Mouse (Mus musculus): Measurements from ENCODE around the gene Adarb2. TPM values are rescaled to one million over a fixed set of nuclear protein-coding genes. Genes with fewer than 3 reads are reported as not detected.

Gene Adarb2
- polyA plus RNA-seq, 1 experiment from 2014 or later: 0.15 TPM

DNA sequence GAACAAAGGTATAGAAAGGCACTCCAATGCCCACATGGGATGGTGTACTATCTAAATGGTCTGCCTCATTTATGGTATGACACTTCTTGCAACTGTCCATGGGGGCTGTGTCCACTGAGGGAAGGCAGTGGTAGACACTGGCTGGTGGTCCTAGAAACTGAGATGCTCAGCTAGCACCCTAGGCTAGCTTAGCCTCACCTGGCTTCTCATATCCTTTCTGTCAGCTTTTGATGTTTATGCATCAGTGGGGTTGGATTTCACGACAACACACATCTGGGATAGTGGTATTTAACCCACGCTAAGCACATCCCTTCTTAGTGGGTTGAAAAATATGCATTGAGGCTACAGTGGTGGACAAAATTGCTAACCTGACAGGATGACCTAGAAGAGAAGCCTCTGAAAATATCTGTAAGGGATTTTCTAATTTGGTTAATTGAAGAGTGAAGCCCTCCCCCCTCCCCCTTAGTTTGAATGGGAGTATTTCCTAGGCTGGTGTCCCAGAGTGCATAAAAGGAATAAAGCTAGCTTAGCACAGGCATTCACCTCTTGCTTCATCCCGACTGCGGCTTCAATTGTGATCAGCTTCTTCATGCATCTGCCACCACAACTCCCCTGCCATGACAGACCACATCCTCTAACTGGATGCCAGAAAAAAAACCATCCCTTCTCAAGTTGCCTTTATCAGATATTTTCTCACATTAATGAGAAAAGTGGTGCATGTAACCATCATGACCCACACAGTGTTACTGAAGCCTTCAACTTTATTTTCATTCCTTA is 197.8 kb downstream of the Adarb2 start:
- H3K4me2 ChIP-seq (ENCODE audit: low read length): no peak overlapping the region
- no peak overlapping the region for H3K9ac ChIP-seq (ENCODE audit: low read length)
- no peak overlapping the region for H3K4me3 ChIP-seq (ENCODE audit: control insufficient read depth in 1 of 2, insufficient read depth in 1 of 2, low read depth in 1 of 2, low read length in 2 of 2)
- no peak for ATAC-seq (ENCODE audit: insufficient number of reproducible peaks, insufficient read depth, low FRiP score, low read depth)
- 82% methylated on average over 4 of the region's 4 CpGs for WGBS
- H3K36me3 ChIP-seq (ENCODE audit: control insufficient read depth, insufficient read depth, low read length): no peaks in the 10 kb centered on the region
- H3K9me3 ChIP-seq (ENCODE audit: control insufficient read depth, low read length): no peaks in the 10 kb centered on the region
- no peaks in the 10 kb centered on the region; a peak in 1 of 4 replicates for H3K4me1 ChIP-seq (ENCODE audit: control insufficient read depth in 2 of 2, insufficient read depth in 2 of 2, low read length in 2 of 2)
- H3K27me3 ChIP-seq (ENCODE audit: control insufficient read depth, insufficient read depth, low read length): no peaks in the 10 kb centered on the region
- no peak overlapping the region for H3K27ac ChIP-seq (replicated peaks in 1 of 2; ENCODE audit: control insufficient read depth in 1 of 2, insufficient read depth in 1 of 2, low read depth in 2 of 2, low read length in 2 of 2)

DNA sequence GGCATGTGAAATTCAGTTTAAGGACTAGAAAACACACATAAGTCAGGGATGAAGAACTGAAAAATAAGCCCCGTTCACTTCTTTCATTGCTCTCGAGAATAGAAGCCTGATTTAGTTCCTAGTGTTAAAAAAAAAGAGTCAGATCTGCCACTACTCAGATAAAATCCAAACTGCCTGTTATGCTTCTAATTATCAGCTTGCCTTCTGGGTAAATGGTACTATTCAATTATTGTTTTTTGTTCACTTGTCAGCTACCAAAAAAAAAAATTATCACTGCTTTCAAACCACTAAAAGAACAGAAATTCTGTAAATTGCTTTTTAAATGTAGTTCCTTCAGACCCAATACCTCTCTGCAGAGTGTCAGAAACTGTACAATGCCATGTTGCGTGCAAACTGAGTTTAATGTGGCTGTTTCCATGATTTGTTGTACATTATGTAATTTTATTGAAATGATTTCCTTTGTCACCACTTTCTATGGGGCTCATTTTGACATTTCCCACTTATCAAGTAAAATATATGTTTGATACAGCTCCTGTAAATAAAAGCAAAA is 199.7 kb downstream of the Adarb2 start:
- no peaks in the 10 kb centered on the region for H3K9me3 ChIP-seq (ENCODE audit: control insufficient read depth, low read length)
- no peak overlapping the region for H3K27ac ChIP-seq (replicated peaks in 1 of 2; ENCODE audit: control insufficient read depth in 1 of 2, insufficient read depth in 1 of 2, low read depth in 2 of 2, low read length in 2 of 2)
- WGBS: 66% methylated on average over 3 of the region's 3 CpGs
- no peak overlapping the region for H3K9ac ChIP-seq (ENCODE audit: low read length)
- H3K4me3 ChIP-seq (ENCODE audit: control insufficient read depth in 1 of 2, insufficient read depth in 1 of 2, low read depth in 1 of 2, low read length in 2 of 2): no peak overlapping the region
- no peak overlapping the region for H3K4me2 ChIP-seq (ENCODE audit: low read length)
- H3K4me1 ChIP-seq (ENCODE audit: control insufficient read depth in 2 of 2, insufficient read depth in 2 of 2, low read length in 2 of 2): no peaks in the 10 kb centered on the region; a peak in 1 of 4 replicates
- no peaks in the 10 kb centered on the region for H3K27me3 ChIP-seq (ENCODE audit: control insufficient read depth, insufficient read depth, low read length)
- no peak for ATAC-seq (ENCODE audit: insufficient number of reproducible peaks, insufficient read depth, low FRiP score, low read depth)
- H3K36me3 ChIP-seq (ENCODE audit: control insufficient read depth, insufficient read depth, low read length): no peaks in the 10 kb centered on the region

DNA sequence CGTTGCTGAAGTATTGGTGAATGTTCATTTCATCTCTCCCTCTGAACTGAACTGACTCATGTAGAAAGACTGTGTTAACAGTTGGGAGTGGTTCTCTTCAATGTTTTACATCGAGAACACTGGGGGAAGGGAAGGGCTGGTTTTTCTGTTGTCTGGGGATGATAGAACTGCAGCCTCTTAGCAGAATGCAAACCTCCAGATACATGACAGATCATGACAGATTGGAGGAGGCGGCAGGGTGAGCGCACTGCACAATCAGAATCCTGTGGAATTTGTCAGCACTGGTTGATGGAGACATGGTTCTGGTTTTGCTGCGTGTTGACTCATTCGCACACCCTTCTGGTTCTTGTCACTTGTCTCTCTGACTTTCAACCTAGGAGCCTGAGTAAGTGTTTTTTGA is 203.4 kb downstream of the Adarb2 start:
- Histone ChIP-seq H3K9ac (ENCODE audit: low read length) (no peak overlapping the region), H3K27ac (replicated peaks in 1 of 2; ENCODE audit: control insufficient read depth in 1 of 2, insufficient read depth in 1 of 2, low read depth in 2 of 2, low read length in 2 of 2) (no peak overlapping the region), H3K9me3 (ENCODE audit: control insufficient read depth, low read length) (no peaks in the 10 kb centered on the region), H3K27me3 (ENCODE audit: control insufficient read depth, insufficient read depth, low read length) (no peaks in the 10 kb centered on the region), H3K4me1 (ENCODE audit: control insufficient read depth in 2 of 2, insufficient read depth in 2 of 2, low read length in 2 of 2) (no peaks in the 10 kb centered on the region; a peak in 1 of 4 replicates), H3K4me2 (ENCODE audit: low read length) (no peak overlapping the region), H3K4me3 (ENCODE audit: control insufficient read depth in 1 of 2, insufficient read depth in 1 of 2, low read depth in 1 of 2, low read length in 2 of 2) (no peak overlapping the region), H3K36me3 (ENCODE audit: control insufficient read depth, insufficient read depth, low read length) (no peaks in the 10 kb centered on the region)
- no peak for ATAC-seq (ENCODE audit: insufficient number of reproducible peaks, insufficient read depth, low FRiP score, low read depth)
- 14% methylated on average over 6 of the region's 6 CpGs for WGBS

DNA sequence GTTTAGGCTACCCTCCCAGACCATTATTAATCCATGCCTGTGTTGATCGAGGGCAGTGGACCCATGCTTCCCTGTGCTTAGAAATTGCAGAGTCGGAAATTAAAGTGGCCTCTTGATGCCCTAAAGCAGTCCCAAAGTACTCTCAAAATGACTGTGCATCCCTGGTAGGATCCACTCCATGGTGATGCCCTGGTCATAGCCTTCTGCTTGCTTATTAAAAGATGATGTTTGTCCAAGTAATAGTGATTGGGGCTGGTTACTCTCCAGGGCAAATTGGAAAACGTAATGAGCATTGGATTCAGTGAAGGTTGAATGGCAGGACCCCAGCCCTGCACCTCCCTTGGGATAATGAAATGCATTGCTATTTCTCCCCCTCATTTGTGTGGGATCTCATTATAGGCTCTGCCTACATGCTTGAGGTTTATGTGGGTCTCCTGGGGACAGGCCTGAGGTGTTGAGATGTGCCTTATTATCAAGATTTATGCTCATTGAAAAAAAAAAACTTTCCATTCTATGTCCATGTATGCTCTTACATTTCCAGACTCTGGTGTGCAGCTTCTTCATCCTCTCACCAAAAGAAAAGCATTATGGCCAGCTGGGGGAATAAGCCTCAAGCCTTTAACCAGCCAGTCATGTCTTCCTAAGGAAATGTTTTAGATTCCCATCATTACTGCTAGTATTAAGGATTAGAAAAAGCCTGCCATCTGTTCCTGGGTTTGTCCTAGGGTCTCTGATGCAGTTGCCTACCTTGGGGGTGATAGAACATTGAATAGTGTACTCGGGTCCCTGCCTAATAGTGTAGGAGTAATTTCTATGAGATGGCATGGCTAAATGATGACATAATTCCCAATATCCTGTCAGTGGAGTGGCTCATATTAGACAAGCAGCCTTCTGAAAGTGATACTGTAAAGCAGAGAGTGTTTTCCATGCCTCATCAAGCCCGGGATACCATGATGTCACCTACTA is 208.0 kb downstream of the Adarb2 start:
- Histone ChIP-seq H3K4me2 (ENCODE audit: low read length) (no peak overlapping the region), H3K4me1 (ENCODE audit: control insufficient read depth in 2 of 2, insufficient read depth in 2 of 2, low read length in 2 of 2) (no peaks in the 10 kb centered on the region; a peak in 1 of 4 replicates), H3K4me3 (ENCODE audit: control insufficient read depth in 1 of 2, insufficient read depth in 1 of 2, low read depth in 1 of 2, low read length in 2 of 2) (no peak overlapping the region), H3K27ac (replicated peaks in 1 of 2; ENCODE audit: control insufficient read depth in 1 of 2, insufficient read depth in 1 of 2, low read depth in 2 of 2, low read length in 2 of 2) (no peak overlapping the region), H3K9me3 (ENCODE audit: control insufficient read depth, low read length) (no peaks in the 10 kb centered on the region), H3K36me3 (ENCODE audit: control insufficient read depth, insufficient read depth, low read length) (no peaks in the 10 kb centered on the region), H3K9ac (ENCODE audit: low read length) (no peak overlapping the region), H3K27me3 (ENCODE audit: control insufficient read depth, insufficient read depth, low read length) (no peaks in the 10 kb centered on the region)
- ATAC-seq (ENCODE audit: insufficient number of reproducible peaks, insufficient read depth, low FRiP score, low read depth): no peak
- WGBS: 66% methylated on average over 5 of the region's 5 CpGs

DNA sequence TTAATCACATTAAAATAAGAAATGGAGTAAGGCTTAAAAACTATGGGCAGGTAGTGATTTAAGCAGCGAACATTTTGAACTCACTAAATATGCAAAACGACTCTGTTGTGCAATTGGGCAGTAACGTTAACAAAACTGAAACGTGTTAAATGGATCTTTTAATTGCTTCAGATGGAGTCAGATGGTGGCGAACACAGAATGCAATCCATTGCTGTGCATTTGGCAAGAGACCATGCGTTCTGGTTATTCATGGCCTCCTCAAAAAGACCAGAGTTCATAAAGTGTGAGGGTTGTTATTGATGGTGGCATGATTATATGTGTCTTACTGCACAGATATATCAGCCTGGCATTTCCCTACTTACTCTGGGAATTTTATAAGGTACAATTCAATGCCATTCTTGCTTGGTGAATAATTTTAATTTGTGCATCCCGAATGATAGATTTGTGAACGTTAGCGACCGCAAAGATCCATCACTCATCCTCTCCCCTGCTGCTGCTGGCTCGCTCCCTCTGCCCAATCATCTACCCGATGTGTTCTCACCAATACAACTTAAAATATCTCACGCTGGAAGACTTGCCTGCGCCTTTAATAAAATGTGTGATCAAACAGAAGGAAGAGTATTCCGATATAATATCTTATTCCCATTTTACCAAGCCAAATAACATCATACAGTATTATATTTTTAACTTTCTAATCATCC is 221.5 kb downstream of the Adarb2 start:
- Histone ChIP-seq H3K27ac (replicated peaks in 1 of 2; ENCODE audit: control insufficient read depth in 1 of 2, insufficient read depth in 1 of 2, low read depth in 2 of 2, low read length in 2 of 2) (no peak overlapping the region), H3K36me3 (ENCODE audit: control insufficient read depth, insufficient read depth, low read length) (no peaks in the 10 kb centered on the region), H3K9ac (ENCODE audit: low read length) (no peak overlapping the region), H3K27me3 (ENCODE audit: control insufficient read depth, insufficient read depth, low read length) (no peaks in the 10 kb centered on the region), H3K4me2 (ENCODE audit: low read length) (no peak overlapping the region), H3K4me3 (ENCODE audit: control insufficient read depth in 1 of 2, insufficient read depth in 1 of 2, low read depth in 1 of 2, low read length in 2 of 2) (no peak overlapping the region), H3K4me1 (ENCODE audit: control insufficient read depth in 2 of 2, insufficient read depth in 2 of 2, low read length in 2 of 2) (no peaks in the 10 kb centered on the region), H3K9me3 (ENCODE audit: control insufficient read depth, low read length) (no peaks in the 10 kb centered on the region)
- WGBS: 79% methylated on average over 15 of the region's 15 CpGs
- no peak for ATAC-seq (ENCODE audit: insufficient number of reproducible peaks, insufficient read depth, low FRiP score, low read depth)

DNA sequence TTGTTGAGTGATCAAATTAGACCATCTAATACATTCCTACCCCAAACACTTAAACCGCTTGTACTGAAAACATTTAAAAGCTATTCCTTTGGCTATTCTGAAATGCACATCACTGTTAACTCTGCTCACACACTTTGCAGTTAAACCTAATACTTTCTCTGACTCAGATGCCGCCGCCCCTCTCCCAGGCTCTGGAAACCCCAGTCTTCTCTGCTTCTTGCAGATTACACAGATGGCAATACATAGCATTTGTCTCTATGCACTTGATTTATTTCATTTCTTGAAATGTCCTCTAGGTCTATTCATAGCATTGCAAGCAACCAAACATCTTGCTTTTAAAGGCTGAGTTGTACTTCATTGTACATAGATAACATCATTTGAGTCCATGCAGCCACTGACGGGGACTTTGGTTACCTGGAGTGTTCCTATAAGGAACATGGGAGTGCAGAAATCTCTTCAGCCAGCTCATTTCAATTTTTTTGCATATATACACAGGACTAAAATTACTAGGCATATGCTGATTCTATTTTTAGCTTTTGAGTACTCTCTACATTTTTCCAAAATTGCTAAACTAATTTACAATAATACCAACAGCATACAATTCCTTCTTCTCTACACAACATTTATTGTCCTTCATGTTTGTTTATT is 236.6 kb downstream of the Adarb2 start:
- Histone ChIP-seq H3K27me3 (ENCODE audit: control insufficient read depth, insufficient read depth, low read length) (no peaks in the 10 kb centered on the region), H3K4me2 (ENCODE audit: low read length) (no peak overlapping the region), H3K4me1 (ENCODE audit: control insufficient read depth in 2 of 2, insufficient read depth in 2 of 2, low read length in 2 of 2) (no peaks in the 10 kb centered on the region), H3K4me3 (ENCODE audit: control insufficient read depth in 1 of 2, insufficient read depth in 1 of 2, low read depth in 1 of 2, low read length in 2 of 2) (no peak overlapping the region), H3K36me3 (ENCODE audit: control insufficient read depth, insufficient read depth, low read length) (no peaks in the 10 kb centered on the region), H3K9ac (ENCODE audit: low read length) (no peak overlapping the region), H3K9me3 (ENCODE audit: control insufficient read depth, low read length) (0 out of 2 replicates have a peak, but pooled peaks cover 4% of the 10 kb centered on the region), H3K27ac (replicated peaks in 1 of 2; ENCODE audit: control insufficient read depth in 1 of 2, insufficient read depth in 1 of 2, low read depth in 2 of 2, low read length in 2 of 2) (no peak overlapping the region)
- 87% methylated on average over 4 of the region's 4 CpGs for WGBS
- ATAC-seq (ENCODE audit: insufficient number of reproducible peaks, insufficient read depth, low FRiP score, low read depth): no peak

DNA sequence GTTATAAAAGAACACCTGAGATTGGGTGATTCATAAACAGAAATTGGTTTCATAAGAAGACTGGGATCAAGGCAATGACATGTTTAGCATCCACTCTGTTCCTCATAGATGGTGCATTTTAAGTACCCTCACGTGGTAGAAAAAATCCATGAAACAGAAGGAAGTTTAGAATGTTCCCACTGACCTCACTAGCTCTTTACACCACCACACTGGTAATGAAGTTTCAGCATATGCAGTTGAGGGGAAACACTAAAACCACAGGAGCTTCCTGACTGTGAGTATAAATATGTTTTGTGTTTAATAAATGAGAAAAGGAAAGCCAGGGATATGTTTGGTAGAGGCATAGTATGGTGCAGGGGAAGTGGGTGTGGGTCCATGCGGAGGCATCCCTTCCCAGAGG is 242.7 kb downstream of the Adarb2 start:
- H3K4me2 ChIP-seq (ENCODE audit: low read length): no peak overlapping the region
- no peak overlapping the region for H3K4me3 ChIP-seq (ENCODE audit: control insufficient read depth in 1 of 2, insufficient read depth in 1 of 2, low read depth in 1 of 2, low read length in 2 of 2)
- no peaks in the 10 kb centered on the region for H3K27me3 ChIP-seq (ENCODE audit: control insufficient read depth, insufficient read depth, low read length)
- 71% methylated on average over 2 of the region's 2 CpGs for WGBS
- no peak for ATAC-seq (ENCODE audit: insufficient number of reproducible peaks, insufficient read depth, low FRiP score, low read depth)
- no peak overlapping the region for H3K27ac ChIP-seq (replicated peaks in 1 of 2; ENCODE audit: control insufficient read depth in 1 of 2, insufficient read depth in 1 of 2, low read depth in 2 of 2, low read length in 2 of 2)
- H3K9me3 ChIP-seq (ENCODE audit: control insufficient read depth, low read length): no peaks in the 10 kb centered on the region
- H3K9ac ChIP-seq (ENCODE audit: low read length): no peak overlapping the region
- H3K36me3 ChIP-seq (ENCODE audit: control insufficient read depth, insufficient read depth, low read length): no peaks in the 10 kb centered on the region
- no peaks in the 10 kb centered on the region for H3K4me1 ChIP-seq (ENCODE audit: control insufficient read depth in 2 of 2, insufficient read depth in 2 of 2, low read length in 2 of 2)
